Mouse (Mus musculus) splenic B cell, adult 2 months (primary cell): ENCODE data around the gene Atxn2.

Experiments
- DNase-seq: peaks from one replicate; pipeline ENCODE4 v3.0.0-alpha.2; 2011; ENCODE audit warnings: low read depth, low spot score
- H3K27me3 ChIP-seq: 2 replicates; pipeline ENCODE4 v1.6.1; 2012; ENCODE audit warnings: mild to moderate bottlenecking, low read length, moderate library complexity, mixed read lengths; ENCODE audit not compliant: control insufficient read depth, poor library complexity, insufficient read depth, severe bottlenecking
- H3K36me3 ChIP-seq: 2 replicates; pipeline ENCODE4 v1.6.1; 2012; ENCODE audit warnings: mild to moderate bottlenecking, low read length, moderate library complexity, mixed read lengths; ENCODE audit not compliant: control insufficient read depth, poor library complexity, insufficient read depth, severe bottlenecking

The Atxn2 gene

DNA sequence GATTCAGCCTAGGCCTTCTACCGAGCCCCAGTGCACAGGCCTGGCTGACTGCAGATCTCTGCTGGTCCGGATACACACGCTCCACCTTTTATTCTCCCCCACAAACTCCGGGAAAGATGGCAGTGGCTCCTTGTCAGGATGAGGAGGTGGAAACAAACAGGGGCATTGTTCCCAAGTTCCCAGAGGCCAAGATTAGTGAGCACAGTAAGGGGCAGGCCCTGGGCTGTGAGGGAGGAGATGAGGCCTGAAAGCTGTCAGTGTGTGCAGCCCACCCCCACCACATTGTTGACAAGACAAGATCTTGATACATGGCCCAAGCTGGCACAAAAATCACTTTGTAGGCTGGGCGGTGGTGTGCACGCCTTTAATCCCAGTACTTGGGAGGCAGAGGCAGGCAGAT, 14.4 kb upstream of the Atxn2 start:
- no peaks in the 10 kb centered on the region for H3K36me3 ChIP-seq
- DNase-seq = no peak

DNA sequence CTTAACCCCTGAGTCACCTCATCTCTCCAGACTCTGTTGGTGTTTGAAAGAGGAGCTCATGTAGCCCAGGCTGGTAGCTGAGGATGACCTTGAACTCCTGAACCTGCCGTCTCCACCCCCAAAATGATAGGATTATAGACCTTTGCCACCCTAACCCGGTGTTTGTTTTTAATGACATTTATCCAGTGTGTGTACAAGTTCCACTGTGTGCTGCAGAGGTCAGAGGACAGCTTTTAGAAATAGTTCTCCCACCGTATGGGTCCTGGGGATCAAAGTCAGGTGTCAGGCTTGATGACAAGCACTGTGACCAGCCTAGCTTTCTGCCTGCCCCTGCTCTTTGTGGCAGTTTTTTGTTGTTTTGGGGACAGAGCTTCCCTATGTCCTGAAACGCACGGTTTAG, 11.2 kb upstream of the Atxn2 start:
- Histone ChIP-seq H3K36me3 (no peaks in the 10 kb centered on the region), H3K27me3 (no peaks in the 10 kb centered on the region)
- no peak for DNase-seq

More for the DNA sequence above, 14.4 kb upstream of the Atxn2 start:
- H3K27me3 ChIP-seq = no peaks in the 10 kb centered on the region

DNA sequence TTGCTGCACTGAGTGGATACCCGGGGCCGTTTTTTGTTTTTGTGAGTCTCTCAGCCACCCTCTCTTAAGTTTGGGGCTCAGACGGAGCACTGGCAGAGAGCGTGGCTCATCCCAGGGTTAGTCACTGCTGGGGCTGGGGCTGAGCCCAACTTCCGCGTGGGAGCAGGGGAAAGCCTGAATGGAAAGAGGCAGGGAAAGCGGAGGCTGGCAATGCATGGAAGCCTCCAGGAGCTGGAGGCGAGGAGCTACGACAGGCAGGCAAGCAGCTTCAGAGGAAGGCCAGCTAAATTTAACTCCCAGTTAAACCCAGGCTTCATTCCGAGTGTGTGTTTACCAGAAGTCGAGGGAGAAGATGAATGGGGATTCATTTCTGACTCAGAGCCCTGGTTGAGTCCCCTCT, 10.6 kb upstream of the Atxn2 start:
- no peaks in the 10 kb centered on the region for H3K36me3 ChIP-seq
- no peak for DNase-seq
- H3K27me3 ChIP-seq = no peaks in the 10 kb centered on the region

DNA sequence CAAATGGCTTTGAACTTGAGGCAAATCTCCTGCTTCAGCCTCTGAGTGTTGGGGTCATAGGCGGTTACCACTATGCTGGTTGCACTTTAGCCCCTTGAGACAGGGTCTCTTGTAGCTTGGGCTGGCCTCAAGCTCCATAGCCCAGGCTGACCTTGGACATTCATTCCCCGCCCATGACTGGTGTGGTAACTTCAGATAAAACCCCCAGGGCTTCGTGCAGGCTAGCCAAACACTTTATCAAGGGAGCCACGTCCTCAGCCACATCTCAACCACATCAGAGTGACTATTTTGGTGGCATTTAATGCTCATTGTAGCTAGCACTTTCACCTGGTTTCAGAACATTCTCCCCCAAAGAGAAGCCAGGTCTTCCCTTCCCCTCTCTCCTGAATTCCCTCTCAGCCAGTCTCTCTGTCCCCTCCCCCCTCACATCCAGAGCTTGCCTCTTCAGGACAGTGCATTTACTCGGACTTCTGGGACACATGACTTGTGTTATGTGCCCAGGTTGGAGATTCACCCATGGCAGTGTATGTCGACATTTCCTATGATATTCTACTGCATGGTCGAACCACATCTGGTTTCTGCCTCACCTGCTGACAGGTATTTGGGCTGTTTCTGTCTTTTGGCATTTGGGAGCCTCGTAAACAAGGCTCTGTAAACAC, 9.9 kb upstream of the Atxn2 start:
- DNase-seq = no peak
- no peaks in the 10 kb centered on the region for H3K36me3 ChIP-seq
- no peaks in the 10 kb centered on the region for H3K27me3 ChIP-seq

DNA sequence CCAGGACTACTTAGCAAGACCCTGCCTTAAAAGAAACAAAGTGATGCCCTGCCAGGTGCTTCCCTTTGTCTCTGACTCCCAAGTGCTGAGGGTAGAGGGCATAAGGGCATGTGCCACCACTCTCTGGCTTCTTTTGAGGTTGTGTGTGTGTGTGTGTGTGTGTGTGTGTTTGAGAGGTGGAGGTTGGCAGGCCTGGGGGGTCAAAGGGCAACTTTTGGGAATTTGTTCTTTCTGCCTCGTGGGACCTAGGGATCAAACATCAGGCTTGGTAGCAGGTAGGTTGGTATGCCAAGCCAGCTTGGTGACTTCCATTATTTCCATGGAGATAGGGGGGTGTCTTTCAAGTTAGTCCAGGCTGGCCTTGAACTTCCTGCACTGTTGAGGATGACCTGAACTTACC, 7.8 kb upstream of the Atxn2 start:
- no peaks in the 10 kb centered on the region for H3K36me3 ChIP-seq
- H3K27me3 ChIP-seq = no peaks in the 10 kb centered on the region
- no peak for DNase-seq

DNA sequence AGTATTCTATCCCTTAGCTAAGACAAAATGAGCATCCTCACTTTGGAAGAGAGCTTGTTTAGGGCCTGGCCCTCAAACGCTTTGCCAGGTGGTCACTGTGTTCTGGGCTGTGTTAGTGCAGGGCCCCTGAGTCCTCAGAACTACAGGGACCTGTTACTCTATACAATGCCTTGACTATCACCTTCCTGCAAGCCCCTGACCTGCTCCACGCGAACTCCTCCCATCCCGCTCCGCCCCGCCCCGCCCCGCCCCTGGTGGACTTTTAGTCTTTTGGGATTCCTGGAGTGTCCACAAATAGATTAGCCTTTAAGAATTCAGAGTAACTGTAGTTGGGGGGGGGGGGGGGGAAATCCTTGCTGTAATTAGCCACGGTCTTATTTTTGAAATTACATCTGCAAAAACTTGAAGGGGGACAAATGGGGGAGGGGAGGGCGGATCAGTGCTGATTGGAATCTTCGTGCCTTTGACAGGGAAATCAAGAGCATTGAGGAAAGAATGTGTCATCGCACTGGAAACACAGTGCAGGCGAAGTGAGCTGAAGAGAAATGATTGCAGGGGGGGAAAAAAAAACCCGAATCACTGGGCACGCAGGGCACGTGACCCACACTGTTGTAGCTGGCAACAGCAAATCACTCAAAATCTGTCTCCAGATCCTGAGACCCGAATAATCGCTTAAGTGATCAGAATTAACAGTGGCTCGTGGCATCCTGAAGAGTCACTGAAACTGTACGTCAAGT, 6.5 kb upstream of the Atxn2 start:
- Histone ChIP-seq H3K36me3 (no peaks in the 10 kb centered on the region), H3K27me3 (no peaks in the 10 kb centered on the region)
- DNase-seq = no peak

DNA sequence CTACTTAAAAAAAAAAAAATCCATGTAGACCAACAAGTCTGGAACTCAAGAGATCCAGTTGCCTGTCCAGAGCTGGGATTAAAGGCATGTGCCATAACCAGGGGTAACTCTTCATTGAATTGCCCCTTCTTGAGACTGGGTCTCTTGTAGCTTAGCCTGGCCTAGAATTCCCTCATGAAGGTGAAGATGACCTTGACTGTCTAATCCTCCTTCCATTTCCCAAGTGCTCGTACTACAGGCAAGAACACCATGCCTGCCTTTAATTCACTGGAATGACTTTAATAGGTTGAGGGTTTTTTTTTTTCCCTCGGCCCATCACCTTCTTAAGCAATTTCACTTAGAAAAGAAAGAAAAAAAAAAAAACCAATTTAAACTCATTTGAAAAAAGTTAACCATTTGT, 735 bp upstream of the Atxn2 start:
- no peak for DNase-seq
- no peaks in the 10 kb centered on the region for H3K27me3 ChIP-seq
- no peaks in the 10 kb centered on the region for H3K36me3 ChIP-seq

DNA sequence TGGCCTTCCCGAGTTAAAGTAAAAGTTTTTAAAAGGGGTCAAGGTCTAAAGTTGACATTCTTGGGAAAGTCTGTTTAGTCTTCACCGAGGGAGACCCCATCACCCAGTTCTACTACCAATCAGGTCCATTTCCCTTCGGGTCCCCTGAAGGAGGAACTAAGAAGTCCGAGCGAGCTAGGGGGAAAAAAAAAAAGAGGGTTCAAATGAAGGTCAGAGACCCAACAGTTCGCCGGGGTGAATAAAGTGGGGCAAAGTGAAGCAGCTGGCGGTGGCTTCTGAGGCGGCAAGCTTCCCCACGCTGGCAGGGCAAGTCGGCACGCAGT, 325 bp upstream of the Atxn2 start:
- Histone ChIP-seq H3K27me3 (no peaks in the 10 kb centered on the region), H3K36me3 (no peaks in the 10 kb centered on the region)
- DNase-seq = no peak

DNA sequence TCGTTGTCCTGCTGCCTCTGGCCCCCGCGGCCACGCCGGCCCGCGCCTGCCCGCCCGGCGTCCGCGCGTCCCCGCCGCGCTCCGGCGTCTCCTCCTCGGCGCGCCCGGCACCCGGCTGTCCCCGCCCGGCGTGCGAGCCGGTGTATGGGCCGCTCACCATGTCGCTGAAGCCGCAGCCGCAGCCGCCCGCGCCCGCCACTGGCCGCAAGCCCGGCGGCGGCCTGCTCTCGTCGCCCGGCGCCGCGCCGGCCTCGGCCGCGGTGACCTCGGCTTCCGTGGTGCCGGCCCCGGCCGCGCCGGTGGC, 743 bp downstream of the Atxn2 start:
- H3K36me3 ChIP-seq = no peaks in the 10 kb centered on the region
- H3K27me3 ChIP-seq = no peaks in the 10 kb centered on the region
- no peak for DNase-seq

DNA sequence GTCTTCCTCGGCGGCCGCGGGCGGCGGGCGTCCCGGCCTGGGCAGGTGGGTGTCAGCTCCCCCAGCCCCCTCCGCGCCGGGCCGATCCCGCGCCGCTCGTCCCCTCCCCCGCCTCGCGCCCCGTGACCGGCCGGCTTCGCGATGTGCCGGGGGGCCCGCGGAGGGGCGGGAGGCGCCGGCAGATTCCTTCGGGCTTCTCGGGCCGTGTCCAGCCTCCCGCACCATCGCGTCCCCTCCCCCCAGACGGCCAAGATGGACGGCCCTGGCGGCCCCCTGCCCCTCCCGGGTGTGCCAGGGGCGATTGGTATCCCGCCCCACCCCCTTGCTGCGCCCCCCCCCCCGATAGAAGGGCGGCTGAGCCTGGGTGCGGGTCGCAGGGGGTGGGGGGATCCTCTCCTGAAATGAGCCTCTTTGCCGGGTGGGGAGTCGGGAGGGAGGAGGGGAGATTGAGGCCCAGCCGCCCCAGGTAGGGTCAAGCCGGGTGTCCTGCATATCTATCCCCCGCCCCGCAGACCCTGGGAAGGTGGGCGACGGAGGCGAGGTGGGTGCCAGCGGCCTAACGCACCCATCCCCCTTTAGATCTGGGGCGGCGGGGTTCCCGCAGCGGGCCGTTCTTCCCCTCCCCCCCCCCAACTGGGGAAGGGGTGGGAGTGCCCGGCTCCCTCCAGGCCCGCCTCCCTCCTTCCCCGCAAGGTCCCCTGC, 1.2 kb downstream of the Atxn2 start:
- Histone ChIP-seq H3K27me3 (no peaks in the 10 kb centered on the region), H3K36me3 (no peaks in the 10 kb centered on the region)
- DNase-seq = peak; percentile 33

DNA sequence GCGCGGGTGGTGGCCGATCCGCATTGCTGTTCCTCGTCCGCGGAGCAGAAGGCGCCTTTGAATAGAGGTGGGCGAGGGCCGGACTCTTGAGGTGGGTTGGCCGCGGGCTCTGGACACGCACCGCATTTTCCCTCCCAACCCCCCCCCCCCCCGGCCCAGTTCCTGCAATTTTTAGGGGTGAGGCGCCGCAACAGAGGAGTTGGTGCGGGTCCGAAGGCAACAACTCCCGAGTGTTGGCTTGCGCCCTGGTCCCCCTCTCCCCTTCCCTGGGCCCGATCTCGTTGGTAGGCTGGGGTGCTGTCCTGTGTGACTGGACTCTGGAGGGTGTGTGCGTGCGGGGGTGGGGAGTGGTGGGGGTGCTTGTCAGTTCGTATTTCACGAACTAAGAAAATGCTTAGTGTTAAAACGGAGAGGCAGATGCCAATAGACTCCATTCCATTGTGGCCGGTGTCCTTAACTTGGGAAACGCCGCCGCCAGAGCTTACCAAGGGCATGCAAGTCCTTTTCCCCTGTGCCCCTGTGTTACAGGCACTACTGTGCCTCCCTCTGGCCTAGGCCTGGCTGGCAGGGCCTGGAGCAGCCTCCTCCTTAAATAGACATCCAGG, 1.9 kb downstream of the Atxn2 start:
- peak; percentile 19 for DNase-seq
- H3K27me3 ChIP-seq = no peaks in the 10 kb centered on the region
- H3K36me3 ChIP-seq = no peaks in the 10 kb centered on the region

DNA sequence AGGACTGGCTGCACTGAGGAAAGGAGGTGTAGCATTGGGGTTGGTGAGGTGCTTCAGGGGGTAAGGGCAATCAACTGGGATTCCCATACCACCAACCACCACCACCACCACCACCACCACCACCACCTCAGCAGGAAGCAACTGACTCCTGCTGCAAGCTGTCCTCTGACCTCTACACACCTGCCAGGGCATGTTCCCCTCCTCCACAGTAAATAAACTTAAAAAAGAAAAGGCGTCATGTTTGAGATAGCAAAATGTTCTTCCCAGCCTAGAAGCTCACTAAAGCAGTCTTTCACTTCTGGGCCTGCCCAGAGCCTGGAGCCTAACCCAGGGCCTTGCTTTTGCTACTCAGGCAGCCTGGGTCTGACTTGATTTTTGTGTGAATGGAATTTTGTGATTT, 3.2 kb downstream of the Atxn2 start:
- Histone ChIP-seq H3K36me3 (no peaks in the 10 kb centered on the region), H3K27me3 (no peaks in the 10 kb centered on the region)
- no peak for DNase-seq

DNA sequence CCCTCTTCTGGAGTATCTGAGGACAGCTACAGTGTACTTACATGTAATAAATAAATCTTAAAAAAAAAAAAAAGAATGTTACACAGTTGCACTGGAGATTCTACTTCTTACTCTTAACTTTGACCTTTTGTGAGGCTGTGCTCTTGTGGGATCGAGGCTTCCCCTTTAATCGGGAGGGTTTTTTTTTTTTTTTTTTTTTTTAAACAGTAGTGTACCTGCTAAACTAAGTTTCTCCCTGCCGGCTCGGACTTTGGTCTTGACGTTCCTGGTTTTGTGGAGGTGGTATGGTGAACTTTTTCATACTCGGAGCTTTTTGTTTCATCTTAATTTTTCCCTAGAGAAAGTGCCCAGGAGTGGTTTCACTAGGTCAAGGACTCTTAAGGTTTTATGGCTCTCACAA, 3.8 kb downstream of the Atxn2 start:
- H3K36me3 ChIP-seq = no peaks in the 10 kb centered on the region
- DNase-seq = no peak
- no peaks in the 10 kb centered on the region for H3K27me3 ChIP-seq

DNA sequence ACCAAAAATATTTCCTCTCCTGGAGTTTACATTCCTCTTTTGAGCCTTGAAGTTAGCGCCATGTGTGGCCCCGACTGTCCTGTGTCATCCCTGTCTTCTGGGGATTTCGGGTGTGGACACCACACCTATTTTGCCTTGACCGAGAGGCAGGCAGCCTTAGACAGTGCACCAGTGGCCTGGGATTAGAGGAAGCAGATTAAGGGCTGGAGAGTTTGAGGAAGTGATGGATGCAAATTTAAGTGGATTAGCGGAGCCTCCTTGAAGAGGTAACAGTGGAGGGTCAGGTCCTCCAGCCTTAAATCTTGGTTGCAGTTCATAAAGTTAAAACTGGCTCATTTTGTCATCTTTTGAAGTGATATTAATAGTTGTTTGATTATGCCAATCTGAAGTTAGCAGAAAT, 7.3 kb downstream of the Atxn2 start:
- no peaks in the 10 kb centered on the region for H3K27me3 ChIP-seq
- no peaks in the 10 kb centered on the region for H3K36me3 ChIP-seq
- DNase-seq = no peak

DNA sequence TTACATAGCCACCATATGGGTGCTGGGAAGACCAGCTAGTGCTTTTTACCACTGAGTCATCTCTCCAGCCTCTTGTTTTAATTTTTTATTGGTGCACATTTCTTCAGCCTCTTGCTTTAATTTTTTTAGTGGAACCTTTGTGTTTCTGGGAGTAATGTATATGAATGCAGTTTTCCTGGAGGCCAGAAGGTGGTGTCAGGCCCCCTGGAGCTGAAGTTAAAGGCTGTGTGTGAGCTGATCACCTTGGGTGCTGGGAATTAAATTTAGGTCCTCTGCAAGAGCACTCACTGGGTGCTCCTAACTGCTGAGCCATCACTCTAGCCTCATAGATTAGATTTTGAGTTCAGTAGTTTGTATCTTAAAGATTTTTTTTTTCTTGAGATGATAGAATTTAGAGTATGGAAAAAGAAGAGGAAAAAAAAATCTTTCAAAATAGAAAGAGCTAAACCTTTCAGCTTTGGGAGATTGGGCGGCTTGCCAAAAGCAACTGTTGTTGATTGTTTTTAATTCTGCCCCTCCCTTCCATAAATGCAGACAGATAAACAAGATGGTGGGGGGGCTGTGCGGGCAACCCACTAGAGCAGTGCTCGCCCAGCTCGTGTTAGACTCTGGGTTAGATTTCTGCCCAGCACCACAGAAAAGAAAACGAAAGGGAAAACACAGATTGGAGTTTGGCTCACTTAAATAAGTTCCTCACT, 9.9 kb downstream of the Atxn2 start:
- DNase-seq = peak; percentile 33
- H3K36me3 ChIP-seq = no peaks in the 10 kb centered on the region
- H3K27me3 ChIP-seq = no peaks in the 10 kb centered on the region
